Comparison of ENCODE assay signal across 11 mouse cellular contexts in genomic region chr19:43511621-43512620, GRCm38 (mm10). TPM values are rescaled to one million over a fixed set of nuclear protein-coding genes. Genes with fewer than 3 reads are reported as not detected.
DNase-seq lines count a peak whose midpoint lies in the region; ATAC-seq lines count a peak whose summit lies in the region.
"Had no signal": no experiment of that assay in that cellular context is flagged by ENCODE, and none has a peak within 500 bp of the region (broad histone marks: within the 10 kb centered on the region; RNA-seq: fewer than 3 reads in every experiment).

No protein-coding gene starts in this region.

- peaks cover 73% of the 10 kb centered on the region for H3K36me3 ChIP-seq in heart, embryonic 12.5 days
- H3K36me3 ChIP-seq in midbrain, embryonic 14.5 days (ENCODE audit: control insufficient read depth, insufficient read depth, low read length) = peaks cover 40% of the 10 kb centered on the region

- 79% methylated on average over 22 of the region's 22 CpGs for WGBS in heart, embryonic 12.5 days
- 89% methylated on average over 22 of the region's 22 CpGs for WGBS in midbrain, embryonic 14.5 days

- no peak overlapping the region for H3K27ac ChIP-seq in heart, embryonic 12.5 days (ENCODE audit: poor library complexity, severe bottlenecking)
- no peak overlapping the region for H3K27ac ChIP-seq in midbrain, embryonic 14.5 days (replicated peaks; ENCODE audit: low read depth, low read length)
- H3K27ac ChIP-seq: intestine, embryonic 15.5 days; limb, embryonic 12.5 days had no signal

- H3K9me3 ChIP-seq in heart, embryonic 12.5 days (replicated peaks) = no peaks in the 10 kb centered on the region
- no peaks in the 10 kb centered on the region for H3K9me3 ChIP-seq in midbrain, embryonic 14.5 days (ENCODE audit: control insufficient read depth, low read length)
- H3K9me3 ChIP-seq: intestine, embryonic 15.5 days; limb, embryonic 12.5 days had no signal

- no peak overlapping the region for H3K4me3 ChIP-seq in heart, embryonic 12.5 days
- no peak overlapping the region for H3K4me3 ChIP-seq in midbrain, embryonic 14.5 days (replicated peaks; ENCODE audit: low read depth, low read length)
- H3K4me3 ChIP-seq: intestine, embryonic 15.5 days; limb, embryonic 12.5 days had no signal

- peaks cover 12% of the 10 kb centered on the region for H3K4me1 ChIP-seq in heart, embryonic 12.5 days (replicated peaks)
- no peaks in the 10 kb centered on the region for H3K4me1 ChIP-seq in midbrain, embryonic 14.5 days (ENCODE audit: control insufficient read depth, insufficient read depth, low read length)
- H3K4me1 ChIP-seq: limb, embryonic 12.5 days had no signal

- no peak overlapping the region for H3K9ac ChIP-seq in heart, embryonic 12.5 days
- H3K9ac ChIP-seq in midbrain, embryonic 14.5 days (replicated peaks; ENCODE audit: low read length) = no peak overlapping the region
- H3K9ac ChIP-seq: intestine, embryonic 15.5 days; limb, embryonic 12.5 days had no signal

- no peaks in the 10 kb centered on the region for H3K27me3 ChIP-seq in heart, embryonic 12.5 days (replicated peaks)
- H3K27me3 ChIP-seq in midbrain, embryonic 14.5 days (ENCODE audit: control insufficient read depth, insufficient read depth, low read length) = no peaks in the 10 kb centered on the region
- H3K27me3 ChIP-seq: CH12.LX; intestine, embryonic 15.5 days; limb, embryonic 12.5 days had no signal

- peak; percentile 95 for DNase-seq in heart, adult 11 months
- peak; percentile 7 for DNase-seq in 416B (ENCODE audit: low read depth)
- peak; percentile 38 for DNase-seq in adrenal gland, postnatal 10 days
- peak; percentile 33 for DNase-seq in kidney, postnatal 10 days
- no peak for DNase-seq in midbrain, embryonic 14.5 days
- no peak for DNase-seq in spleen, postnatal 10 days (ENCODE audit: low spot score in 2 of 2)

- ATAC-seq in heart, embryonic 12.5 days (ENCODE audit: insufficient number of reproducible peaks, low FRiP score) = no peak
- ATAC-seq in midbrain, embryonic 14.5 days (ENCODE audit: low FRiP score, low TSS enrichment) = no peak
- no peak for ATAC-seq in activated CD4-positive, CD25-positive, alpha-beta regulatory T cell, adult 4 months
- ATAC-seq: intestine, embryonic 15.5 days had no signal

- no peak overlapping the region for H3K4me2 ChIP-seq in heart, embryonic 12.5 days
- no peak overlapping the region for H3K4me2 ChIP-seq in midbrain, embryonic 14.5 days (ENCODE audit: low read length)
- H3K4me2 ChIP-seq: intestine, embryonic 15.5 days; limb, embryonic 12.5 days had no signal

RNA-seq across cellular contexts. Expression of gene Got1, which starts 12.5 kb away (rescaled TPM):
- 180 and 181 TPM in 2 replicates for polyA plus RNA-seq in heart, embryonic 12.5 days (2016; fragmentation: Nextera tagmentation; extraction: Ambion mirVana)
- 100 to 1,000 TPM in 1 of 2 experiments, 10 to 100 TPM in 1; 83.4 to 147 TPM for total RNA-seq in adrenal gland, postnatal 10 days (2021)
- 72.6 and 89.3 TPM in 2 replicates for polyA plus RNA-seq in midbrain, embryonic 14.5 days (2014; fragmentation: Nextera tagmentation; extraction: Ambion mirVana)
- 10 to 100 TPM; 37.1 to 54.8 TPM for polyA plus RNA-seq in activated CD4-positive, CD25-positive, alpha-beta regulatory T cell, adult 4 months (2017; shearing (Covaris generic))

Comparison
In these comparisons a context has a peak if more than half of its experiments do, and no peak if none do; other contexts are left out.
1. DNase-seq: peak in heart, adult 11 months (single experiment), 416B (single experiment), adrenal gland, postnatal 10 days (single experiment) and kidney, postnatal 10 days (single experiment); none in midbrain, embryonic 14.5 days (single experiment) and spleen, postnatal 10 days (0 of 2).